Mouse (Mus musculus) right cerebral cortex, postnatal 10 days (tissue): ENCODE measurements at regions not wholly inside any gene's neighbourhood (a gene's known extent, or its start where the extent isn't known, plus 50 kb on each side); places are given as distances from the start of the nearest gene placed in this dataset.
"Not testable (repeated sequence)": the region's sequence is repeated elsewhere in the genome, so short reads cannot be mapped to it uniquely, and the experiment has no call there.

Experiments used
- DNase-seq, 2 experiments: peaks; one replicate each; pipeline ENCODE4 v3.0.0; 2021; ENCODE audit warnings: low spot score in 2 of 2

DNA sequence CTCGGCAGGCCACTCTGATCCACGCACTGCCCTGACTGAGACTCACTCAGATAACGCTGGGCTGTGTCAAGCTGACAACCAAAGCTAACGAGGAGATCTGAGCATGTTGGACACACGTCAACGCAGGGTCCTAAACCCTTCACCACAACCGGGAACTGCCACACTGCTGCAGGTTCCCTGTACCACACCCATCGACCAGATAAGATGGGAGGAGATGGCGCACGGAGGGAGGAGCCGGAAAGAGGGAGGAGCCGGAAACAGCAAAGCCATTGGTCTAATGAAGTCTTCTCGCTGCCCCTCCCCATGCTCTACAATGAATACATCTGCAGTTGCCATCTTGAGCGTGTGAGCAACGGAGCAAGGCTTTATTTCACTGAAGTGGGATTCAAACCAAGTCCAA, 182.9 kb upstream of the Rpl38 start:
- DNase-seq: no peak

DNA sequence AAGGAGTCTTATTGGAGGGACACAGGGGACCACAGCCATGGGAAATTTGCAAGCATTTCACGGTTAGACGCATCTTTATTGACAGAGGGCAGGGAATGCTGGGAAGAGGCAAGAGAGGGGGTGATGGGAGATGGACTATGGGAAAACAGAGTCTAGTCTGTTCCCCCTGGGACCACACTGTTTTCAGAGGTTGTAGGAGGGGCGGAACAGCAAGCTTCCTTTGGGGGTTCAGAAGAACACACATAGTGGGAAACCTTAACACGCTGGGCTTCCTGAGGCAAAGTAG, 183.7 kb upstream of the Rpl38 start:
- DNase-seq: no peak

DNA sequence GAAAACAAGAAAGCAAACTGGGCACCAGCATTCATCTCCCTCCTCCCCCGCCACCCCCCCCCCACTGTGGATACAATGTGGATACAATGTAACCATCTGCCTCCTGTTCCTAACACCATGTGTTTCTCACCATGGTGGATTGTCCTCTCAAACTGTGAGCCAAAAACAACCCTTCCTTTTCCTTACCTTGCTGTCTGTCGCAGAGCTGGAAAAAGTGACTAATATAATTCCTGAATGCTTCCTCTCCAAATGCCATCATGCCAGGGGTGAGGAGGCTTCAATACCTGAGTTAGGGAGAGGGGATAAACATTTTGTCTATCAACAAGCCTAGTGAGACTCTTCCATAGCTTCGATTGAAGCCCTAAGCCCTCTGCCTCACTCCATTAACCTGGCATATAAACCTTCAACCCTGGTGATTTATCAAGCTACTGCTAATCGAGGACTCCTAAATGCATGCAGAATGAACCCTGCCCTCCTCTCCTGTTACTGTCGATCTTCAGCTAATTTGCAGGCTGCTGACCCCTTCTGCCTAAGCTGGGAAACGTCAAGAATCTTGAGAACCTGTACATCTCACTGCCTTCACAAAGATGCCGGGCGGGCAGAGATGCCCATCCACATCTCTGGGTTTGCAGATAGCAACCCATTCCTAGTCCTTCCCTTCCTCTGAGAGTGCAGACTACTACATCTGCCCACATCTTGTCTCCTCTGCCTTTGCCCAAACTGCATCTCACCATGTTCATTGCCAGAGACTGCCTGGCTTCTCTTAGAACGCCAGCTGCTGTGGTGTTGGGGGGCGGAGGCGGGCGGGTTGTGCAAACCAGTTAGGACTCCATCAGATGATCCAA, 184.3 kb upstream of the Rpl38 start:
- DNase-seq: peak in 1 of 2 experiments; percentile 50

DNA sequence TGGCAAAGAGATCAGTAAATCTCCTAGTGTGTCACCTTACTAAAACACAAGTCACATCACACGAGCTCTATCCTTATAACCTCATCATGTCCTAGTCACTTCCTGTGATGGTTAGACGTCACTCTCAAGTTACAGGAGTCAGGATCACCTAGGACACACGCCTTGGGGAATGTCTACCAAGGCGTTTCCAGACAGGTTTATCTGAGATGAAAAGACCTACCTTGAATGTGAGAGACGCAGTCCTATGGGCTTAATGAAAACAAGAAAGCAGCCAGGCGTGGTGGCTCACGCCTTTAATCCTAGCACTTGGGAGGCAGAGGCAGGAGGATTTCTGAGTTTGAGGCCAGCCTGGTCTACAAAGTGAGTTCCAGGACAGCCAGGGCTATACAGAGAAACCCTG, 185.0 kb upstream of the Rpl38 start:
- not testable (repeated sequence) for DNase-seq

DNA sequence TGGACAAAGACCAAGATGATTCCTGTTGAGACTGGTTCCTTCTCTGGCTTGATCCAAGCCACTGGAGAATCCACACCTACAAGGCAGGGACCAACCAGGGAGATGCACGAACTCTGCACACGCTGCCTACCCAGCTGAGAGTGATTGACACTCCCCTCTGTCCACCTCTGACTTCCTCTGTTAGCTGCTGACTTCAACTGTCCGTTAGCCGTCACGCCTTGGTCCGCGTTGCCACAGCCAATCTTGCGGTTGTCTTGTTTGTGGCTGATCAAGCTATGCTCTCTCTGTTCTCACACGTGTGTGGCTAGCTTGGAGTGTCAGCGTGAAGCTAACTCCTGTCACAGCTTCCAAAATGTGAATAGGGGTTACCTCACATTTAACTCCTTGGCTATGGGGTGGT, 186.3 kb upstream of the Rpl38 start:
- no peak for DNase-seq

DNA sequence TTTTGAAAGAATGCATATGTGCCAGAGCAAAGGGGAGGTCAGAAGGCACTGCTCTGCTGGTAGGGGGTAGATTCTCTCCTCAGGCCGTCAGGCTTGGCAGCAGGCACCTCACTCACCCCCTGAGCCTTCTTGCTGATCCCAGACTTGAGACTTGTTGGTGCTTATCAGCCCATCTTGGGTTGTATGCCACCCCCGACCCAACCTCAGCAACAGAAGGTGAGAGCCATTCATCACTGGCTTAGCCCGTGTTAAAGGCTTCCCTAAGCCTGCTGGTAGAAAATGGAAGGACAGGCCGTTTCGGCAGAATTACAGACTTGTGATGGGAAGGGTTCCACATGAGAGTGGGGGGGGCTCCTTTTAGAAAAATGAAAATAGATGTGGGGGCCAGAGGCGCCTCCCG, 187.3 kb upstream of the Rpl38 start:
- DNase-seq: no peak

DNA sequence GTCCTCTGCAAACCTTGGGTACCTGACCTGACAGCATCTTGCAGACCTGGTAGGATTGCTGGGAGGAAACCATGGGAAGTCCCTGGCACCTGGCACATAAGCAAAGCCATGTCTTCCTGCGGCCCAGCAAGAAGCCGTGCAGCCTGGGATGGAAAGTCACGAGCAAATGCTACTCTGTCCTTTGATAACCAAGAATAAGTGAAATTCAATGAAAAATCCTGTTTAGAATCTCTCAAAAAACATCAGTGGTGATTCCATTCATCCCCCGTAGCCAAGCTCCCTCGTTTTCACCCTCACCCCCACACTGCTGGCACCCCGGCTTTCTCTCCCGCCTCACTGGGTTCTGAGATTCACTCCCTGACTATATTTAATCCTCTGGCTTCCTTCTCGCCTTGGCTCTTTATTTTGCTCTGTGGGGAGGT, 188.2 kb upstream of the Rpl38 start:
- peak in 1 of 2 experiments; percentile 57 for DNase-seq

DNA sequence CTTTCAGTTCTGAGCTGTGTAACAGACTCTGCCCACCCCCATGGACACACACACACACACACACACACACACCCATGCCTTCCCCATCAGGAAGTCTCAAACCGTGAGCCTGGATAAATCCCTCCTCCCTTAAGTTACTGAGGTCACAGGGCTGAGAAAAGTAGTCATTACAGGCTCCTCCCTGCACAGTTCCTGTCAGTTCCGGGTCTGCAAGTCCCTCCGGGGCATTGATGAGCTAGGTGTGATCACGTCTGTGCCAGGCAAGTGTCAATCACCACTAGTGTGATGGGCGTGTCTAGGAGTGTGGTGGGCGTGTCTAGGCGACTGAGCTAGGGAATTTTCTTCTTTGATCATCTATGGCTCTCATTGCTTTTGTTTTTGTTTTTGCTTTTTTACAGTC, 189.6 kb upstream of the Rpl38 start:
- DNase-seq: no peak

DNA sequence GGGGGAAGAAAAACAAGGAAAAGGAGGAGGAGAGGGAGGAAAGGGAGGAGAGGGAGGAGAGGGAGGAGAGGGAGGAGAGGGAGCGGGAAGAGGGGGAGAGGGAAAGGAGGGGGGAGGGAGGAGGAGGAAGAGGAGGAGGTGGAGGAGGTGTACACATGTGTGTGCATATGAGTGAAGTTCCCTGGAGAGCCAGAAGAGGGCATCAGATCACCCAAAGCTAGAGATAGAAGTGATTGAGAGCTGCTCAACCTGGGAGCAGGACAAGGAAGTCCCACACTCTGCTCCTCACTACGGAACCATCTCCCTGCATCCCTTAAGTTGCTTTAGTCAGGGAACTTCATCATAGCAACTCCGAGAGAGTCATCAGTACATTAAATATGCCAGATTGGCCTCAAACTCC, 191.0 kb upstream of the Rpl38 start:
- no peak for DNase-seq

DNA sequence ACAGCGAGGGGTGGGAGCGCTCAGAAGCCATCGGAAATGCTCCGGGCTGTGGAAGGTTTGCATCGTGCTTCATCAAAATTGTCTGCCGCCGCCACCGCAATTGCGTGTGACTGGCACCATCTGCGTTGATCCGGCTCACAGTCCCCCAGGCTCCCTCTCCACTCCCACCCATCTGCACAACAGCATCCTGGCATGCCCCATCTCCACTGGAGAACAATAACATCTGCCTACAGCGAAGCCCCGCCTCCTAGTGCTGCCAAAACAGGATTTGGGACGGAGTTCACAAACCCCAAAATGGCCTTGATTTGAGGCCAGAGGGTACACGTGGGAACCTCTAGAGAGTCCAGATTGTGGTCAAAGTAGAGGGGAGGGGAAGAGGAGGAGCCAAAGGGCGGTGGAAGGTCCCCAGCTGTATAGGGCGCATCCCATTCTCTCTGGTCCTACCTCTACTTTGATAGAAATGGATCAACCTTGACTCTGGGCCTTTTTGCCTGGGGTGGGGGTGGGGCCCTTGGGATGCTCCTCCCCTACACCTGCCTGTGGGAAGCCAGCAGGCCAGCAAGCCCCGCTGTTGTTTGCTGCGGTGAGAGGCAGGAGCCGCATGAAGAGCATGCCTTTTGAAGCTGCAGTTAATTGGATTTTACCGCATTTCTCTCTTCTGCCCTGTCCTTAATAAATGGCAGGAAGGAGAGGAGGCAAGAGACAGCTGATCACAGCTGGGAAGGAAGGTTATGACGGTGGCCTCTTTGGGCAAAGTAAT, 195.6 kb upstream of the Rpl38 start:
- DNase-seq: peak; percentile 63 to 72

DNA sequence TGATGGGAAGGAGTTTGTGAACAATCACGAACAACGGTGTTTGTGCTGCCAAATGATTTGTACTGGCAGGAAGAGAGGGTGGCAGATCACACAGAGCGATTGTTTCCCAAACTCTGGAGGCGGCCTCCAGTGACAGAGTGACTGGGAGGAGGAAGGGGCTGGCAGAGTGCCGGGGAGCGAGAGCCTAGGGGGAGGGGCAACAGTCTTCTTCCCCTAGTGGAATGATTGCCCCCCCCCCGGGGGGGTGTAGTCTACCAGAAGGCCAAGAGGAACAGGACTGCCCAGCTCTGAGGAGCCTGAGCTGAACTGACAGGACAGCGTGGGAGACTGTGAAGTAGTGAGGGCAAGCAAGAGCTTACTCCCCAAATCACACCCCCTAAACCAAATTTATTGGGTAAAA, 199.9 kb upstream of the Rpl38 start:
- DNase-seq: peak; percentile 86 to 88

DNA sequence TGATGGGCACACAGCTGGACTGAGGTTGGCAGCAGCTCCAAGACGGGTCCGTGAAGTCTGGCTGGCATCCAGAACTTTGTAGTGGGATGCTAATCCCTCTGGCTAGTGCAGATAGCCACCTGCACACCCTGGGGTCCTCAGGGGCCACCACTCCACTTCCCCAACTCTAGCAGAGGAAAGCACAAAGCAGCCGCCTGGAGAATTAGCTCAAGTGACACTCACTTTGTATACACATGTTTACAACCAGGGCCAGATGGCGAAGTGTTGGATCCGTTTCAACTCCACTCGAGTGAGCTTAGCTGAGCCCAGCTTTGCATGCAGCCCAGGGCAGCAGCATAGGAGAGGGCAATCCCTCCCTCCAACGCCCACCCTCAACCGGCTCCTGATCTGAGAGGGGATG, 200.5 kb upstream of the Rpl38 start:
- DNase-seq: peak; percentile 78 to 87

DNA sequence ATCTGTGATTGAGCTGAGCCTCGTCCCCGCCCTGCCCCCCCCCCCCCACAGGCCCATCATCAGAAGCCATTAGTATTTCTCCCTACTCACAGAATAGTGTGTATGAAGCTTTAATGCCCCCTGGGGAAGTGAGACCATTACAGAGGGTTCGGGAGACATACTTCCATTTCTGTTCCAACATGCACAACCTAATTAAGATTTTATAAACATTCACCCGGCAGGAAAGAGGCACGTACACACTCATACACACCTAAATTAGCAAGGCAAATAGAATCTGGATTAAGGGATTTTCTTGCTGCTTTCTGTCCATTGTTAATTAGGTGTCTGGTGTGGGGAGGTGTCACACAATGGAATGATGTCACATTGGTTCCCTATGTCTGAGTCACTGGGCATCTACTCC, 202.8 kb upstream of the Rpl38 start:
- DNase-seq: no peak

DNA sequence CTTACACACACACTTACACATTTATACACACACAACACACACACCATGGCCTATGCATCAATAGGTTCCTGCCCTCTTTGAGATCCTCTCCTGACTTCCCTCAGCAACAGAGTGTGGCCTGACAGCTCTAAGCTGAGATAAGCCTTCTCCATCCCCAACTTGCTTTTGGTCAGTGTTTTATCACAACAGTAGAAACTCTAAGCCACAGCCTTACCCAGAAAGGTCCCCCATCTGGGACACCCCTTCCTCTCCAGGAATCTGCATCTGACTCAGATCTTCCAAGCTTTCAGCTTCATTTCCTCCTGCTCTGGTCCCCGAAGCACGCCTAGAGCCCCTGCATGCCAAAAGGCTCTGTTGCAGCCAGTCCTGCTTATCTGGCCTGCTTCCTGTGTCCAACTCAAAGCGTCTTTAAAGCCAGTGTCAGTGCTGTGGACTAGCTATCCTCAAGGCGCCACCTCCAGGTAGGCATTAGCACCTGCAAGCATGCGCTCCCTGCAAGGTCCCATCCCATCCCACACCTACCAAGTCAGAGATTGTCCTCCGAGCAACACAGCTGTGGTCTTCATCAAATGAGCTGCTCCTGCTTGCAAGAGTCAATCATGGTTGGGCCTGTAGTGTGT, 205.5 kb upstream of the Rpl38 start:
- peak in 1 of 2 experiments; percentile 52 for DNase-seq

DNA sequence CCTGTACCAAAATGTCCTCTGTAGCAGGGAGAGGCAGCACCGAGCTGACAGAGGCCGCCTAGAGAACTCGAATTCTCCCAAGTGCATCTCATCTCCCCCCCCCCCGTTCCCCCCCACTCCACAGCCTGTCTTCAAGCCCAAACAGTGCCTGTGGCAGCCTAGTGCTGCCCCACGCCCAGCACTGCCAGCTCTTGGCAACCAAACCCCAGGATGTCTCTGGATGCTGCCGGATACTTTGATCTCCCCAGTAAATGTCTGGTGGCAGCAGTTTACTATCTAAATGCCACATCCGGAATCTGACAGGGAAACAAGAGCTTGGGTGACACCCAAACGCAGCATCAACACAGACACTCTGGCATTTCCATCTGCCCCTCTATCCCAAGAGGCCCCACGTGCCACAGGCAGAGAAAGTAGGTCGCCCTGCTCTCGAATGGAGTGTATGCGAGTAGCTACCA, 213.4 kb upstream of the Rpl38 start:
- peak; percentile 49 to 52 for DNase-seq

DNA sequence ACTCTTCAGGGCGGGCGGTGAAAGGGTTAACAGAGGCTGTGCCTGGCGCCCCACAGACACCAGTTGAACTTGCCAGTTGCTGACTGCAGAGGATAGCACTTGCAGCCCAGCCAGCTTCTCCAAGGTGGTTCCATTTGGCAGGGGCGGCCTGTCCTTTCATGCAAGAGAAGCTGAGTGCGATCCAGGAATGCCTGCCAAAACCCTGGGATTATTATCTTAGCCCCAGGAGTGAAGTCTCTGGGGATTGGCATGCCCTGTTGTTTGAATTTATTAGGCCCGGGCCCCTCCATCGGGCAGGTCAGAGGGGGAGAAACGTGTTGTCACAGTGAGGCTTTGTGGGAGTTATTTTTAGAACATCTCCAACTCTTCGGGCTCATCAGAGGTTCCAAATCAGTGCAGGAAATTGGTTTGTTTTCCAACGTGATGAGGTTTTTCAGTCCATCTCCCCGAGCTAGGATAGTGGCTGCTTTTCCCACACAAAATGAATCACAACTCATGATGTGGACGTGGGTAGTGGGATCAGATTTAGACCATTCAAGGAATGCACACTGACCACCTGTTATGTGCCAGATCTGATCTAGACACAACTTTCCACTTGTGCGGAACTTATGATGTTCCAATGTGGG, 219.4 kb upstream of the Rpl38 start:
- peak; percentile 85 to 90 for DNase-seq

DNA sequence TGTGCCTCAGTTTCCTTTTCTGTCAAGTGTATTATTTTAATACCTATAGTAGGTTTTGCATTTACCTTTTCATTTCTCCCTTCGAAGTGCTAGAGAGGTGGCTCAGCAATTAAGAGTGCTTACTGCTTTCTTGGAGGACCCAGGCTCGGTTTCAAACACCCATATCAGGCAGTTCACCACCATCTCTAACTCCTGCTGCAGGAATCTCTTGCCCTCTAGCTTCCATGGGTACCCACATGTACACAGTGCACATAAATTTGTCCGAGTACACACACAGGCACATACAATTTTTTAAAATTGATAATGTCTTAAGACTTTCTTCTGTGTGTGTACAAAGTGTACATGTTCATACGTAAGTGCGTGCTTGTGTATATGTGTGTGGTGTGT, 220.9 kb upstream of the Rpl38 start:
- DNase-seq: no peak

DNA sequence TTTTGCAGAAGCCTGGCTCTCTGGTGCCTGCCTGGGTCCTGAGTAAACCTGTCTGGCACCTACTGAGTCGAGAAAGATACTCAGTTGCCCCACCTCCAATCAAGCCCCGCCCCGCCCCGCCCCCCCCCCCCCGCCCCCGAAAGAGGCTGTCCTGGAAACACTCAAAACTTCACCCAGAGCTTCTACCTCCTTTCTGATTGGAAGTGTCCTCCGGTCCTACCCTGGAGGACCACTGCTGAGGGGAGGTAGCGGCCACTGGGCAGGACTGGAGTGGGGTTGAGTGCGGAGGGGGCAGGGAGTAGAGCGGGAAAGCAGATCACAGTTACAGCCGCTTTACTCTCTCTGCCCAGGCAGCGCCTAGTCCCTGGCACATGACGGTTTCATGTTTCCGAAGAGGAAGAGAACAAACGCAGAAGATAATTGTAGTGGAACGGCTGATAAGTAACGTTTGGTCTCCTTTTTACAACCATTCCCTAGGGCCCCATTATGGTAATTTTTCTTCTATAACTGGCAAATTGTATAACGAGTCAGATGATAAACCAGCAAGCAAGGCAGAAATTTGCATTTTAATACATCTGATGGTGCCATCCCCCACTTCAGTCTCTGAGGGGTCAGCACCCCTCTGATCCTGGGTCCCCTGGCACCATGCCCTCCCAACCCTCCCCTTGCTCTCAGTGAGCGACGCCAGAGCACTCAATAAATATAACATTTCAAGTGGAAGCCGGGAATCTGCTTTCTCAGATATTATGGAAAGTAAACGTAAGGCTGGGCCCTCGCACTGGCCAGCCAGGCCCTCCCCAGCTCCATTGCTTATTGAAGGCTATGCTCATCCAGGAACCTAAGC, 221.5 kb upstream of the Rpl38 start:
- DNase-seq: peak in 1 of 2 experiments; percentile 38

DNA sequence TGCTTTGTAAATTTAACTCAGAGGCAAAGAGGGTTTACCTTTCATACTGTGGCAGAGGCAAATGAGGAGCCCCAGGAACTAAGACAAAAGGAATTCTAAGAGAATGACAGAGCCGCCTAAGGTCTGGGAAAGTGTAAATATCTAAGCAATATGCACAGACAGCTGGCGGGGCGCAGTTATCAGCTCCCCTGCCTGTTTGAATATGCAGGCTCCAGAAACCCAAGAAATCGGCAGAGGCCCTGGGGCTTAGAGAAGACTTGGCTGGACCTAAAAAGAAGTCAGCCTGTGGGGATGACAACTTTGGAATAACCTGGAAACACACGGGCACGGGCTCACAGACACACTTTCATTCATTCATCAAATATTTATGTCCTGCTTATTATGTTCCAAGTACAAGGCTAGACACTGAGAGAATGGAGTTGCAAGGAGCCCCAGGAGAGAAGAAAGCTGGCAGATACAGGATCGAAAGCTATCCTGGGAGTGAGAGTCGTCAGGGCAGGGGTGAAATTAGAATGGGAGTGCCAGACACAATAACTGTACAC, 222.2 kb upstream of the Rpl38 start:
- DNase-seq: no peak

DNA sequence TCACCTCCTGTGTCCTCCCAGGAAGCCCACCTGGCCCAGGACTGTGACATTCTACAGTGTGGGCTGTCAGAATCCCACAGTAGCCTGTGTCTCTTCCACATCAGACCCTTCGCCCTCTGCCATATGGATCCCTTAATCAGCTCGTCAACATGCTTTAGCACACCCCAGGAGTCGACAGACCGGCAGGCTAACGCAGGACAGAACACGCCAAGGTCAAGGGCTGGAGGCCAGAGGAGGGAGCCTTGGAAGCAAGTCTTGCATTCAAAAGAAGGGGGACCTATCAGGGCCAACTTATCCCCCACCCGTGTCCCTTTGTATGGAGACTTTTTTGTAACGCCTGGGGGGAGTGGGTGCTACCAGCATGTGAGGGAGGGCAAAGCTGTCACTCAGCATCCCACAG, 224.1 kb upstream of the Rpl38 start:
- no peak for DNase-seq

DNA sequence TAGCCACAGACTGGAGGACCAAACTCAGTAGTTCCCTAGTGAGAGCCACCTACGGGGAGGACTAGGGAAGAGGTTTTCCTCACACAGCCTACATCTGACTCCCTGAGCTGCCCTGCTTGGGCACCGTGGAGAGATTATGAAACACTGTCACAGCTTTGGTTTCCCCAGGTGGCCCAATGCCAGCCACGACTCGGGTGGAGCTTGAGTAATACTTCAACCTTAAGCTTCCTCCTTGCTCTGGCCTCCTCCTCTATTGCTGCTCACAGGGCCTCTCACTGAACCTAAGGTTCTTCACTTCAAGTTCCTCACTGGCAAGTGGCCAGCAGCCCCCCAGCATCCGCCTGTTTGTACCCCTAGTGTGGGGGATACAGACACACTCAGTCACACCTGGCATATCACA, 224.9 kb upstream of the Rpl38 start:
- no peak for DNase-seq
